26 mouse cellular contexts compared by ENCODE assay signal in the genomic region with DNA sequence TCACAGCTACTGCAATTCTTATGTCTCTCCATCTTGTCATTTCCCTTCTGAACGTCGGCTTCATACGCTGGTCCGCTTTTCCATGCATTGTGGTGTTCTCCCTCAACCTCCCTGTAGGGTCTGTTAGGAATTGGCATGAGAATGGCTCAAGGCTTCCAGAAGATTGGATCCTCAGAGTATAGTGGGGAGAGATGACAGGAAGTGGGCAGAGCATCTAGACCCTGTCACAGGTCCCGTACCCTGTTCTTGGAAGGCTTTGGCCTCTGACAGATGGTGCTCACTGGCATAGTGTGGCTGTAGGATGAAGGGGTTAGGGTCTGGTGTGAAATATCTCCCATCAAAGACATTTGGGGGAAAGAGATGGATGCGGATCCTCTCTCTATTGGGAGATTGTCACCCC.
"Had no signal": no experiment of that assay in that cellular context is flagged by ENCODE, and none has a peak within 500 bp of the region (broad histone marks: within the 10 kb centered on the region; RNA-seq: fewer than 3 reads in every experiment).

No protein-coding gene starts in this region.

- H3K4me3 ChIP-seq: embryonic facial prominence, embryonic 10.5 days; embryonic facial prominence, embryonic 12.5 days; embryonic facial prominence, embryonic 13.5 days; embryonic facial prominence, embryonic 15.5 days; erythroblast, embryonic 14.5 days; forebrain, embryonic 10.5 days; forebrain, embryonic 12.5 days; forebrain, embryonic 13.5 days; gastrocnemius, adult 2 months; heart, adult 2 months; heart, embryonic 10.5 days had no signal

- ATAC-seq: forebrain, embryonic 13.5 days; forebrain, embryonic 14.5 days; forebrain, embryonic 16.5 days had no signal

- H3K4me1 ChIP-seq: embryonic facial prominence, embryonic 10.5 days; embryonic facial prominence, embryonic 12.5 days; embryonic facial prominence, embryonic 13.5 days; embryonic facial prominence, embryonic 15.5 days; forebrain, embryonic 10.5 days; forebrain, embryonic 12.5 days; forebrain, embryonic 13.5 days; heart, embryonic 10.5 days had no signal

- H3K27me3 ChIP-seq: embryonic facial prominence, embryonic 12.5 days; embryonic facial prominence, embryonic 13.5 days; embryonic facial prominence, embryonic 15.5 days; forebrain, embryonic 12.5 days; forebrain, embryonic 13.5 days had no signal

- DNase-seq: cerebellum, adult 2 months; cerebellum, adult 8-10 months; cerebellum, adult 9-10 months; cerebellum, adult 9-11 months; cerebellum, postnatal 25 days; embryo, embryonic 11 days; gastrocnemius, adult 2 months; gastrocnemius, postnatal 10 days; gastrocnemius, postnatal 14 days; gastrocnemius, postnatal 25 days; gastrocnemius, postnatal 36 days; heart, adult 11 months; heart, adult 18-20 months; heart, adult 2 months had no signal

- H3K27ac ChIP-seq: embryonic facial prominence, embryonic 10.5 days; embryonic facial prominence, embryonic 12.5 days; embryonic facial prominence, embryonic 13.5 days; embryonic facial prominence, embryonic 15.5 days; forebrain, embryonic 10.5 days; forebrain, embryonic 12.5 days; forebrain, embryonic 13.5 days; gastrocnemius, adult 2 months; heart, adult 2 months; heart, embryonic 10.5 days had no signal

- H3K9ac ChIP-seq: embryonic facial prominence, embryonic 12.5 days; embryonic facial prominence, embryonic 13.5 days; embryonic facial prominence, embryonic 15.5 days; forebrain, embryonic 12.5 days; forebrain, embryonic 13.5 days had no signal

- H3K36me3 ChIP-seq: embryonic facial prominence, embryonic 10.5 days; embryonic facial prominence, embryonic 12.5 days; embryonic facial prominence, embryonic 13.5 days; embryonic facial prominence, embryonic 15.5 days; forebrain, embryonic 10.5 days; forebrain, embryonic 12.5 days; heart, embryonic 10.5 days had no signal

- H3K9me3 ChIP-seq: embryonic facial prominence, embryonic 10.5 days; embryonic facial prominence, embryonic 12.5 days; embryonic facial prominence, embryonic 13.5 days; embryonic facial prominence, embryonic 15.5 days; forebrain, embryonic 10.5 days; forebrain, embryonic 12.5 days; forebrain, embryonic 13.5 days; heart, embryonic 10.5 days had no signal

- H3K4me2 ChIP-seq: embryonic facial prominence, embryonic 12.5 days; embryonic facial prominence, embryonic 13.5 days; embryonic facial prominence, embryonic 15.5 days; forebrain, embryonic 12.5 days; forebrain, embryonic 13.5 days; heart, embryonic 11.5 days had no signal
